Mouse (Mus musculus) forebrain, embryonic 14.5 days (tissue): ENCODE measurements around the gene Prkag2. TPM values are rescaled to one million over a fixed set of nuclear protein-coding genes. Genes with fewer than 3 reads are reported as not detected.

Experiments
- ATAC-seq: fragments of 200-750 bp; cut with Nextera tagmentation; 2 replicates; pipeline ENCODE4 v1.8.0; 2017; ENCODE audit warnings: mild to moderate bottlenecking, moderate library complexity
- DNase-seq: peaks from one replicate; pipeline ENCODE4 v3.0.0-alpha.2; 2015; ENCODE audit warnings: low spot score
- H3K27ac ChIP-seq: fragments of 300-500 bp; sonication (generic); 2 replicates; pipeline ENCODE4 v1.5.1; 2014; ENCODE audit warnings: low read depth, mild to moderate bottlenecking, control low read depth, low read length, moderate library complexity
- H3K27me3 ChIP-seq: fragments of 300-500 bp; sonication (generic); replicated peaks from 2 replicates; pipeline ENCODE4 v1.6.1; 2014; ENCODE audit warnings: low read length, control low read depth, mixed read lengths; ENCODE audit not compliant: control insufficient read depth, insufficient read depth
- H3K36me3 ChIP-seq: fragments of 300-500 bp; sonication (generic); 2 replicates; pipeline ENCODE4 v1.6.1; 2014; ENCODE audit warnings: low read length, control low read depth; ENCODE audit not compliant: control insufficient read depth, insufficient read depth
- H3K4me1 ChIP-seq: fragments of 300-500 bp; sonication (generic); 2 replicates; pipeline ENCODE4 v1.6.1; 2014; ENCODE audit warnings: antibody characterized with exemption, low read length, control low read depth; ENCODE audit not compliant: control insufficient read depth, insufficient read depth
- H3K4me2 ChIP-seq: fragments of 300-500 bp; sonication (generic); 2 replicates; pipeline ENCODE4 v1.6.1; 2014; ENCODE audit warnings: mild to moderate bottlenecking, control low read depth, low read length
- H3K4me3 ChIP-seq: fragments of 300-500 bp; sonication (generic); 2 replicates; pipeline ENCODE4 v1.5.1; 2014; ENCODE audit warnings: low read depth, low read length, control low read depth
- H3K9ac ChIP-seq: fragments of 300-500 bp; sonication (generic); 2 replicates; pipeline ENCODE4 v1.6.1; 2014; ENCODE audit warnings: mild to moderate bottlenecking, low read length, control low read depth, moderate library complexity
- H3K9me3 ChIP-seq: fragments of 300-500 bp; sonication (generic); replicated peaks from 2 replicates; pipeline ENCODE4 v1.6.1; 2016; ENCODE audit warnings: low read length, control low read depth, mixed read lengths; ENCODE audit not compliant: control insufficient read depth
- WGBS: fragments of 180-500 bp; shearing (Covaris S2); extraction: QIAGEN DNeasy Blood & Tissue Kit; methylation state at CpG from one replicate; pipeline ENCODE4 v1.1.7; 2014; 5-methylcytosine and 5-hydroxymethylcytosine counted together
- polyA plus RNA-seq: library from polyadenylated mRNA; unstranded; fragments of >200 nt; fragmentation: Nextera tagmentation; extraction: Ambion mirVana; gene quantifications from 2 replicates; pipeline ENCODE4 v1.2.1, GENCODE M21; 2014

Prkag2 gene
- polyA plus RNA-seq, 1 experiment from 2014 or later = 80.6 TPM

DNA sequence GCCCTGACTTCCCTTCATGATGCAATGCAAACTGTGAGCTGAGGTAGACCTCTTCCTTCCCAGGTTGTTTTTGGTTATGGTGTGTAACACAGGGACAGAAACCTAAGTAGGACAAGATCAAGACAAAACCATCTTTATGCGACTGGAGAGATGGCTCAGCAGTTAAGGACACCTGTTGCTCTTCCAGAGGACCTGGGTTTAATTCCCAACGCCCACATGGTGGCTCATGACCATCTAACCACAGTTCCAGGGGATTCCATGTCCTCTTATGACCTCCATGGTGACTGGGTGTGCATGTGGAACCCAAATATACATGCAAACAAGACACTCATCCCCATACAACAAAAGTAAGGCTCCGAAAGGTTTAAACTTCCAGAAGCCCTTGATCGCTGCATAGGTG, 171.6 kb downstream of the Prkag2 start:
- Histone ChIP-seq H3K9me3 (peaks cover 1% of the 10 kb centered on the region; the same call in 1 of the 2 replicates), H3K27ac (no peak overlapping the region), H3K4me2 (no peak overlapping the region), H3K4me3 (no peak overlapping the region), H3K27me3 (no peaks in the 10 kb centered on the region), H3K9ac (no peak overlapping the region), H3K4me1 (0 out of 2 replicates have a peak, but pooled peaks cover 5% of the 10 kb centered on the region), H3K36me3 (no peaks in the 10 kb centered on the region)
- ATAC-seq (no peak), DNase-seq (no peak)
- 95% methylated on average over 4 of the region's 4 CpGs for WGBS

DNA sequence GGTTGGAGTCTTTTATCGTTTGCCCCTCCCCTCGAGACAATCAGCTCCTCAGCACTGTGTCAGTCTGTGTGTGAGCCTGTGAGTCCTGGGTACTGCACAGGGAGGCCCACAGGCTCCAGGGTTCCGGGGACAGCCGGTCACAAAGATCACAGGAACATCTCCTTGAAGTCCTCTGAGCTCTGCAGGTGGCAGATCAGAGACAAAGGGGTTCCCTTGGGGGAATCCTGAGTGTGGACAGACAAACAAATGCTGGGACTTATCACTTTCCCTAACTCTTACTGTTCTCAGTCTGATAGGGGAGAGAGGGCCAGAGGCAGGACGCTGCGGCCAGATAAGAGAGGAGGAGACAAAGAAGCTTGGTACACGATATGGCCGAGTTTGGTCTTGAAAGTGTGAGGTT, 172.7 kb downstream of the Prkag2 start:
- no peak overlapping the region for H3K9ac ChIP-seq
- H3K4me3 ChIP-seq = no peak overlapping the region
- no peak overlapping the region for H3K4me2 ChIP-seq
- ATAC-seq = no peak
- DNase-seq = no peak
- 0 out of 2 replicates have a peak, but pooled peaks cover 5% of the 10 kb centered on the region for H3K4me1 ChIP-seq
- no peaks in the 10 kb centered on the region for H3K9me3 ChIP-seq
- no peaks in the 10 kb centered on the region for H3K27me3 ChIP-seq
- no peaks in the 10 kb centered on the region for H3K36me3 ChIP-seq
- H3K27ac ChIP-seq = no peak overlapping the region
- WGBS = 14% methylated on average over 8 of the region's 8 CpGs

DNA sequence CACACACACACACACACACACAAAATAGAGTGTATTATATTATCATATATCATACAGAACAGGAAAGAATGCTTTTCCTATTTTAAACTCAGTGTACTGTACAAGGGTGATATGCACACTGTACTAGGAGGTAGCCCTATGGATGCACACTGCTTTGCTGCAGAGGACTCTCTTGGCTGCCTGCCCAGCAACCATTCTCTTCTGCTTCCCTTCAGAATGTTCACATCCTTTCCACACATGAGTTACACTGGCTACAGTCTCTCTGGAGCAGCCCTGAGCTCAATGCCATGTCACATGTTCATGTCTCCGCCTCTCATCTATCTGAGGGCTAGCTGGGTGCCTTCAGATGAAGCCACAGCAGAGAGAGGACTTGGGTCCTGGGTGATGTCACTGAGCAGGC, 181.3 kb downstream of the Prkag2 start:
- DNase-seq = peak; percentile 28
- no peaks in the 10 kb centered on the region for H3K27me3 ChIP-seq
- no peak overlapping the region for H3K27ac ChIP-seq
- H3K4me1 ChIP-seq = no peaks in the 10 kb centered on the region
- peak; percentile 29; the same call in 1 of the 2 replicates for ATAC-seq
- WGBS = 90% methylated on average over 1 of the region's 1 CpGs
- no peaks in the 10 kb centered on the region for H3K36me3 ChIP-seq
- no peak overlapping the region for H3K4me2 ChIP-seq
- H3K9ac ChIP-seq = no peak overlapping the region
- no peak overlapping the region for H3K4me3 ChIP-seq
- no peaks in the 10 kb centered on the region for H3K9me3 ChIP-seq

DNA sequence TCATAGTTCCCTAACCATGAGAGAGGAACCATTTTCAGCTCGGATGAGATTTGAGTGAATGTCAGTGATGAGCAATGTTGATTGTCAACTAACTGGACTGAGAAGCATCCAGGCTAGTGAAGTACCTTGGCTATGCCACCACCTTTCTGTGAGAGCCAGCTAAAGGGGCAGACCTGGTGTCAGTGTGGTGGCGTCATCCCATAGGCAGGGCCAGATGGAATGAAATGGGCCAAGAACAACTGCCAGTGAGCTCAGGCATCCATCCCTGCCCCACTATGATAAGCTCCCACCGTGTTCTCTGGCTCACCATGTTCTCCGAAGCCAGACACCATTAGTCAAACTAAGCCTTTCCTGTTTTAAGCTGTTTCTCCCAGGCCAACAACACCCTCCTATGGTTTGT, 183.9 kb downstream of the Prkag2 start:
- H3K27me3 ChIP-seq = no peaks in the 10 kb centered on the region
- DNase-seq (no peak), ATAC-seq (no peak)
- H3K27ac ChIP-seq = no peak overlapping the region
- no peaks in the 10 kb centered on the region for H3K36me3 ChIP-seq
- no peak overlapping the region for H3K9ac ChIP-seq
- H3K4me2 ChIP-seq = no peak overlapping the region
- no peaks in the 10 kb centered on the region for H3K9me3 ChIP-seq
- no peak overlapping the region for H3K4me3 ChIP-seq
- H3K4me1 ChIP-seq = no peaks in the 10 kb centered on the region
- 91% methylated on average over 4 of the region's 4 CpGs for WGBS

DNA sequence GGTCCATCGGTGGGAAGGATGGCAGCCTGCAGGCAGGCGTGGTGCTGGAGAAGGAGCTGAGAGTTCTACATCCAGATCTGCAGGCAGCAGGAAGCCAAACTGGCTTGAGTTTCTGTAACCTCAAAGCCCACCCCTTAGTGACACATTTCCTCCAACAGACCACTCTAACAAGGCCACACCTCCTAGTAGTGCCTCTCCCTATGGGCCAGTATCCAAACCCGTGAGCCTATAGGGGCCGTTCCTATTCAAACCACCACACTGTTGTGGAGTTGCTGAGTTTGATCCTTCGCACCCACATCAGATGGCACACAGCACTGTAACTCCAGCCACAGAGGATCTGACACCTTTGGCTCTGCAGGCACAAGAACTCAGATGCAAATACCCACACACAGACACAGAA, 185.3 kb downstream of the Prkag2 start:
- no peaks in the 10 kb centered on the region for H3K4me1 ChIP-seq
- H3K9ac ChIP-seq = no peak overlapping the region
- no peak for ATAC-seq
- DNase-seq = no peak
- H3K27me3 ChIP-seq = no peaks in the 10 kb centered on the region
- H3K9me3 ChIP-seq = no peaks in the 10 kb centered on the region
- no peaks in the 10 kb centered on the region for H3K36me3 ChIP-seq
- H3K27ac ChIP-seq = no peak overlapping the region
- WGBS = 71% methylated on average over 5 of the region's 5 CpGs
- H3K4me3 ChIP-seq = no peak overlapping the region
- H3K4me2 ChIP-seq = no peak overlapping the region

DNA sequence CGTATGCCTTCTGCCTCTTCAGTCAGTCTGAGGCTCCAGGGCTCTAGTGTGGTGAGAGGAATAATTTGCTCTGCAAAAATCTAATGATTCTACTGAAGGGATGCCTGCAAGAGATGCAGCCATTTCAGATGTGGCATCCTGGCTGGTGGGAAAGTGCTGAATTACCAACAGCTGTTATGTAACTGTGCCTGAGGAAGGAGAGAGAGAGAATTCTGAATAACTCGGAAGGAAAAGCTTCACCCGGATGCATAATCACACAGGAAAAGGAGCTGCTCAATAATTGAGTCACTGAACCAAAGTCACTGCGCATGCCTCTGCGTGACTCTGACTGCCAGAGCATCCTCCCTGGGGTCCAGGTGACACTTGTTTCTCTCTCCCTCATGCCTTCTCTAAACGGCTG, 186.8 kb downstream of the Prkag2 start:
- ATAC-seq = no peak
- Histone ChIP-seq H3K4me2 (no peak overlapping the region), H3K27me3 (no peaks in the 10 kb centered on the region), H3K4me1 (no peaks in the 10 kb centered on the region), H3K9me3 (no peaks in the 10 kb centered on the region), H3K9ac (no peak overlapping the region), H3K4me3 (no peak overlapping the region), H3K36me3 (no peaks in the 10 kb centered on the region), H3K27ac (no peak overlapping the region)
- 84% methylated on average over 6 of the region's 6 CpGs for WGBS
- DNase-seq = no peak

DNA sequence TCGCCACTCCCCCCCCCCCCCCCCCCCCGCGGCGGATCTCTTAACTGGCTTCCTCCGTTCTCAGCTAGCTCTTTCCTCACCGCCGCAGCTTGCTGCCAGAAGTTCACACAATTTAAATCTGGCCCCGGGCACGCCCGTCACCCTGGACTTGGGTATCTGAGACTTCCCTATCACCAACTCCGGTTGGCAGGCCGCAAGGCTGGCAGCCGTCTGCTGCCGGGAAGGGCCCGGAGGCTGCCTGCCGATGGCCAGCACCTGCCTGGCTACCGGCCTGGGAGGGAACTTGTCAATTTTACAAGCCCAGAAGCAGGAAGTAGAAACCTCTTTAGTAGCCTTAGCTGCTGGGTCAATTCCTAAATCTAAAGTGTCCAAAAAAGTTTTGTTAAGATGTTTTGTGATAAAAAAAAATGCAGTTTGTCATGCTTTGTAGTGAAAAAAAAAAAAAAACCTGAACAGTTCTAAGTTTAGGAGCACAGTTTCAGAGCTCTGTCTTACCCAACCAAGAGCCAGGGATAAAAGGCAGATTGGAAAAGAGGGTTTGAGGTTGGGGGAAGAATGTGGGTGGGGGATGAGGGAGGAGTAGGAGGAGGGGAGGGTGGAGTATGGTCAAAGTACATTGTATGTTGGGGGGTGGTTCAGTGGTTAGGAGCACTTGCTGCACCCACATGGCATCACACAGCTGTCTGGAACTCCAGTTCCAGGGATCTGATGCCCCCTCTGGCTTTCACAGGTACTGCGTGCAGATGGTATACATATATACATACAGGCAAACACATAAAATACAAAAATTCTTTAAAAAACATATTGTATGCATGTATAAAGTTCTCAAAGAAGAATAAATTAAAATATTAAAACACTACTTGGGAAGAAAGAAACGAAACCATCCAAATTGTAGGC, 191.4 kb downstream of the Prkag2 start:
- Histone ChIP-seq H3K27me3 (no peaks in the 10 kb centered on the region), H3K4me2 (peak overlapping the region; percentile 60), H3K27ac (peak overlapping the region; percentile 95), H3K9ac (peak overlapping the region; percentile 96), H3K9me3 (no peaks in the 10 kb centered on the region), H3K4me1 (peaks cover 8% of the 10 kb centered on the region; the same call in 1 of the 2 replicates), H3K36me3 (no peaks in the 10 kb centered on the region), H3K4me3 (peak overlapping the region; percentile 85)
- 12% methylated on average over 15 of the region's 19 CpGs for WGBS
- DNase-seq (peak; percentile 68), ATAC-seq (no peak; the same call in 1 of the 2 replicates)

DNA sequence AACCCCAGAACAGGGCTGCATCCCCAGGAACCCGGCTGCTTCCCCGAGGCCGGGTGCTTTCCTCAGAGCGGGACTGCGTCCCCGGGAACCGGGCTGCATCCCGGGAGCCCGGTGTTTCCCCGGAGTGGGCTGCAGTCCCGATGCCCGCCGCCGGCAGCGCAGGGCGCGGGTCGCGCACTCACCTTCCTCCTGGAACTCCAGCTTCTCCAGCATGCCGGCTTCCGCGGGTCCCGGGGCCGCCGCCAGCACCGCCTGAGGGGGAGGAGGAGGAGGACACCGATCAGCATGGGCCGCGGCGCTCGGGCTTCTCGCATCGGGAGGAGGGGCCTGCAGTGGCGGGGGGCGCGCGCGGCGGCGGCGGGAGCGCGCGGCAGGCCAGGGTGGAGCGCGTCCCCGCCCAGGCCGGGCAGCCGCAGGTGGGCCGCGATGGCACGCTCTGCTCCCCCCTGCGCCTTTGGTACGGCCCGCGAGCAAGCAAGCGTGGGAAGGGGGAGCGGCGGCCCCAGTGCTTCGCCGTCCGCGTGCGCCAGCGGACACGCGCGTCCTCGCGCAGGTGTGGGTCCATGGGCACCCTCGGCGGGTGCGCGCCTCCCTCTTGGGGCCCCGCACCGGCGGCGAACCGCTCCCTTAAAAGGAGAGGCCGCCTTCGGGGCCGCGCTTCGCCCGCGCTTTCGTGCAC, 192.2 kb downstream of the Prkag2 start:
- Histone ChIP-seq H3K9ac (peak overlapping the region; percentile 96), H3K27ac (peak overlapping the region; percentile 95), H3K27me3 (no peaks in the 10 kb centered on the region), H3K4me1 (peaks cover 8% of the 10 kb centered on the region; the same call in 1 of the 2 replicates), H3K4me3 (peak overlapping the region; percentile 85), H3K36me3 (no peaks in the 10 kb centered on the region), H3K9me3 (no peaks in the 10 kb centered on the region), H3K4me2 (peak overlapping the region; percentile 60)
- ATAC-seq = peak; percentile 96
- DNase-seq = peak; percentile 95
- under 1% methylated on average over 38 of the region's 87 CpGs for WGBS

DNA sequence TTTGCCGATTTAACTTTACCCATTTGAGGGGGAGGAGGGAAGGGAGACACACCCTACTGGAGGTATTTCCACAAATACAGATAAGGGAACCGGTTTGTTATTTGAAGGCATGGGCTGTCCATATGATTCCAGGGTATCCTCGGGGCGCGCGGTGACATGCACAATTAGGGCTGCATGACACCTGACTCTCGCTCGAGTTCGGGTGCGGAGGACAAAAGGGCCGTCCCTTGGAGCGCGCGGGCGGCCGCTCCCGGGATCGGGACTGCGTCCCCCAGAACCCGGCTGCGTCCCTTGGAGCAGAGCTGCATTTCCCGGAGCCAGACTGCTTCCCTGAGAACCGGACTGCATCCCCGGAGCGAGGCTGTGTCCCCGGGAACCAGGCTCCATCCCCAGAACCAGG, 192.7 kb downstream of the Prkag2 start:
- Histone ChIP-seq H3K27ac (peak overlapping the region; percentile 95), H3K4me3 (peak overlapping the region; percentile 85), H3K9ac (peak overlapping the region; percentile 96), H3K4me1 (peaks cover 8% of the 10 kb centered on the region; the same call in 1 of the 2 replicates), H3K4me2 (peak overlapping the region; percentile 60), H3K9me3 (no peaks in the 10 kb centered on the region), H3K27me3 (no peaks in the 10 kb centered on the region), H3K36me3 (no peaks in the 10 kb centered on the region)
- 0% methylated on average over 26 of the region's 26 CpGs for WGBS
- ATAC-seq (peak; percentile 52), DNase-seq (peak; percentile 46)
